Mouse (Mus musculus): ENCODE data around the gene 1700020L24Rik.

1700020L24Rik gene

DNA sequence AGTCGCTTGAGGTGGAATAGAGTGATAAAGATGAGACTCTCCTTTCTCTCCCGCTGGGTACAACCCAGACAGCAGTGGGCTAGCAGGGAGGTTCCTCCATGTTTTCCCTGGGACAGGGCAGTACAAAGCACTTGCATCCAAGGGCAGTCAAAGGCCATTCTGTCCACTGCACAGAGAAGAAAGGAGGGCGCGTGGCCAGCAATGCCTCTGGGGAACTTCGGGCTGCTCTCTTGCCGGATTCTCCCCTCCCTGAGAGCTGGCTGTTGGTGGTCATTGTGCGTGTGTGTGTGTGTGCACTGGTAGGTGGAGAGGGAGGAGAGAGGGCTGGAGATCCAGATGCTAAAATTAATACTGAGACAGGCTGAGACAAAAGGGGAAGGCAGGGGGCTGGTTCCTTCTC, 3.8 kb downstream of the 1700020L24Rik start:
- DNase-seq (ENCODE audit: low spot score): no peak

DNA sequence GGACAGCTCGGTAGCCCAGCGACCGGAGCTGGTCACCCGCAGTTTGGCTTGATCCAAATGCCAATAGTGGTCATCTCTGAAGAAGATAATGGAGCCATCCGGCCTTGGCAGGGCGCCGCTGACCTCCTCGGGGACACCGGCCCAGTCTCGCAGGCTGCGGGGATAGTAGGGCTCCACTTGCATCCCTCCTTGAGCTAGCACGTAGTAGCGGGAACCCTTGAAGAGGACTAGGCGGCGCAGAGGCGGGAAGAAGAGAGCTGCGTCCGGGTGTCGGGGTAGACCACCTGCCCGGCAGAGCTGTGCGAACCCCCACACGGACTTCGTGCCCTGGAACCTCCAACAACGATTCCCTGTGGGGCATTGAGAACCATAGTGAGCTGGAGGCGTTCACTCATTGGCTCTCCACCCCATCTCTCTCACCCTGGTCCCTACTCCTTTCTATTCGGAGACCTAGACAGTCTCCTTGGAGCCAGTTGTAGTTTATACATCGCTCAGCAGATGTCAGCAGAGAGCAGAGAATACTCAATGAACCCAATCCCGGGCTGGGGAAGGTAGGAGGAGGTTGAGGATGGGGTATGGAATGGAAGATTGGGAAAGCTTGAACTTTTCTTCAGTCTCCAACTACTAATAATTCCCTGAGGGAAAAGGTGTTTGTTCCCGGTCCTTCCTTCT, 5.3 kb downstream of the 1700020L24Rik start:
- DNase-seq (ENCODE audit: low spot score): peak; percentile 31

DNA sequence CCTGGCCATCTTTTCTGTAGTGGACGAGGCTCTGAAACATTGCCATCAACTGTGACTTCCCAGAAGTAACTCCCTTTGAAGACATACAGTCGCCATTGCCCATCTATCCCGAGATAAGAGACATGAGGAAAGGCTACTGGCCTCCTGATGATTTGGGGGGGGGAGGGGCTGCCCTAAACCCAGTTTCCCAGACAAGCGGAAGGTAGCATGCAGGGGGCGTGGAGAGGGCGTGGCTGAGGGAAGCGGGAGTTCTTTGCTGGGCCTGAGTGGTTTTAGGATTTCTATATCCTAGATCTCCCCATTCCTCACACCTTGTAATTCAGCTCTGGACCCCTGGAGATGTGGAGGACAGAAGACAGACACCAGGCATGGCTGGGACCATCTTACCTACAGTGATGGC, 6.3 kb downstream of the 1700020L24Rik start:
- DNase-seq (ENCODE audit: low spot score): no peak

DNA sequence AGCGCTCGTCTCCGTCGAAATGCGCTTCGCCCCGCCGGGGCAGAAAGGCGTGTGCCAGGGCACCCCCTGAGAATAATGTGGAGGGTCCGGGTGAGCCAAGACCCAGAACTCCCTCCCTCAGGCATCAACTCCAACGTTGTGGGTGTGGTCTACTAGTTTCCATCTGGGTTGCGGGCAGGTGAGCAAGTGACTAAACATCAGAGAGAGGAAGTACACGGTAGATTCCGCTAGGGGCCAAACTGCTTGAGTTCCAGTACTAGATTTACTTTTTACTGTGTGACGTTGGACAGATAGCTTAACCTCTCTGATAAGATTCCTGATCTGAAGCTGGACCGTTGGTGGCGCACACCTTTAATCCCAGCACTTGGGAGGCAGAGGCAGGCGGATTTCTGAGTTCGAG, 7.5 kb downstream of the 1700020L24Rik start:
- DNase-seq (ENCODE audit: low spot score): no peak

DNA sequence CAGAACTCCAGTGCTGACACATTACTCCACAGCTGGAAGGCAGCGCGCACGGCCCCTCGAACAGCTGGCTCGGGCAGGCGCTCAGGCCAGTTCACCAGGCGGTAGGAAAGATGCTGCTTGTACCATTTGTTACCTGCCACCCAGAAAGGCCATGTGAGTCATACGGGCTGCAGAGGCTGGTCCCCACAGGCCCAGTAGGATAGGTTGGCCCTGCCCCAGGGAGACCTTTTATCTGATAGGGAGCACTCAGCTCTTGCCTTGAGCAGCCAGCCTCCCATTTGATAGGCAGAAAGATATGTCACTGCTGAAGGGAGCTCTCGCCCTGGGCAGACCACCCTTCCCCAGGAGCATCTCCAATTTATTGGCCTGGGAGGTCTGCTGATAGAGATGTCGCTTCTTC, 10.1 kb downstream of the 1700020L24Rik start:
- DNase-seq (ENCODE audit: low spot score): no peak

DNA sequence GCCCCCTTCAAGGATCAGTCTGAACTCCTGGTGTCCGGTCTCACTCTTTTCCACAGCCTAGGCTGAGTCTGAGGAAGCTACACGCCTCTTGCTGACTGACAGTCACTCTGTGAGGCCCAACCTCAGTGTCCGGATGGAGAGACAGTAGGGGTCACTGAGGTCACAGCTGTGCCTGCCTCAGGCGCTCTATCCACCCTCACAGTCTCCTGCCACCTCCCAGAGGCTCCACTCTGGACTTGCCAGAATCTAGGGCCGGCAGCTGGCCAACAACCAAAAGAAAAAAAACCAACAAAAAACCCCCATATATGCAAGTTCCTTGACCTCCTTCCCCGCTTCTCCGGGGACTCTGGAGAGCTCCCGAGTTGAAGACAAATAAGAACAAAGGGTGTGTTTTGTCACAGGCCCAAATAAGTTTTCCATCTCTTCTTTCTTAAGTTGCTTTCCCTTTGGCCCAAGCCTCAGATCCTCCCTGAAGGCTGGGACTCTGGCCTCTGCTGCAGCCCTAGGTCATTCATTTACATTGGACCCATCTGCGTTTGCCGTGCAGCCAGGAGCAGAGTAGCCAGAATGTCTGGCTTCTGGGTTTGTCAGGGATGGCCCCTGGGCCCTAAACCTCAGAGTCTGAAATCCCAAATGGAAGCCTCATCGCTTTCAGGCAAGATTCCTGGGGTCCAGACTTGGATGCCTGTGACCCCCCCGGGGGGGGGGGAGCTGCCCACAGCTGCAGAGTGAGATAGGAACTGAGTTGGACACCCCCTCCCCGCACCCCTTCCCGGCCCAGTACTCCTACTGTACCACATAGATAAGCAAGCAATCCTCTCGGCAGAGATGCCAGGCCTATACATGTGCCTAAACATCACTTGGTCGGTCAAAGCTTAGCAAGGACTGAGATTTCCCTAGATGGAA, 10.8 kb downstream of the 1700020L24Rik start:
- DNase-seq (ENCODE audit: low spot score): no peak

DNA sequence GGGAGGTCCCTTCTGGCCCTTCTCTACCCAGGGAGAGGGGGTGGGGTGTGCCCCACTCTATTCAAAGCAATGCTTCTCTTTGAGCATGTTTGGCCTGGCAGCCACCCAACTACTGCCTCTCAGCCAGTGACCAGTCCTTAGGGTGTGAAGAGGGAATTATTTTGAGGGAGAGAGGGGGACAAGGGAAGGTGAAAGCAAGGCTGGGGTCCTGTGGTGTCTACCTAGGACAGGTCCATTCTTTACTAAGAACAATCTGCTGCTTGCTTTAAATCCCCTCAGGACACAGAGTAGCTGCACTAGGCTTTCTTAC, 11.4 kb downstream of the 1700020L24Rik start:
- no peak for DNase-seq (ENCODE audit: low spot score)

DNA sequence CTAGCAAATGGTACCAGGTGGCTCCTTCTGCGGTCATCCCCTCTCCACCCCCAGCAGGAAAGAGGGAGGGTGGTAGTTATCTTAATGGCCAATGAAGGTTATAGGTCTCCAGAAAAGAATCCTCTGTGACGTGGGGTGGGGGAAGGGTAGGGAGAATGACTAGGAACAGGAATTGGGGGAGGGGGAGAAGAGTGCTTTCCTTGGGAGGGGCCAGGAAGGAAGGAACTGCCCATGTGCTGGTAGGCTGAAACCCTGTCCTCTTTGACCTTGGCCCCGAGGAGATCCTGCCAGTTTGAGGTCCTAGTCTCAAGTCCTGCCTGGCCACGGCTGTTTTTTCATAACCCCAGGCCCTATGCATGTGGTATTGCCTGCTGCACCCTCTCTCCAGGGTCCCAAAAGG, 11.8 kb downstream of the 1700020L24Rik start:
- no peak for DNase-seq (ENCODE audit: low spot score)

DNA sequence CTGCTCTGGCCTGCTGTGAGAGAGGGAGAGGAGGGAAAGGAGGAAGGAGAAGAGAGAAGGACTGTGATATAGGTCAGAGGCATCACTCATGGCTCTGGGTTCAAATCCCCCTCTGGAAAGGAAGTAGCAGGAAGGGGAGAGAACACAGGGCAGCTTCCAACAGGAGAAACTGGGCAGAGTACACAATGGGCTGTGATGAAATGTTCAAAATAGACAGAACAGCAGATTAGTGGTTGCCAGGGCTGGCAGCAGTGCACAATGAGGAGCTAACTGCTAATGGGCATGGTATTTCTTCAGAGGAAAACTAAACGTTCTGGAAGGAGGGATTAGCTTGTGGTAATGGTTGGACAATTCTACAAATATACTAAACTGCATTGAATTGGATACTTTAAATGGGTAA, 13.1 kb downstream of the 1700020L24Rik start:
- no peak for DNase-seq (ENCODE audit: low spot score)

DNA sequence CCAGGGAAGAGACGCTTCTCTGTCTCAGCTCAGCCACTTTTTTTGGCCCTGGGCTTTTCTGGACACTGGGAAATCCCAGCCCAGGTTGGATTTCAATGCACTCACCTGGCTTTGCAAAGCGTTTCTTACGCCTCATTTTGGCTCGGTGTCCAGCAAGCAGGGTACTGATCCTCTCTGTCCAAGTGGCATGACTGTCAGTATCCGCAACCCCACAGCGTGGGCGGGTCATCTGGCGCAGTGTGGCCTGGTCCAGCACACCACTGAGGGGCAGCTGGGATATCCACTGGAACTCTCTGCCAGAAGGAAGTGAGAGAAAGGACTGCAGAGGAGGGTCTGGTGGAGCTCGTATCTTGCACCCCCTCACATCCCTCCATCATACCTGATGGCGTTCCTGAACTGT, 13.8 kb downstream of the 1700020L24Rik start:
- no peak for DNase-seq (ENCODE audit: low spot score)

DNA sequence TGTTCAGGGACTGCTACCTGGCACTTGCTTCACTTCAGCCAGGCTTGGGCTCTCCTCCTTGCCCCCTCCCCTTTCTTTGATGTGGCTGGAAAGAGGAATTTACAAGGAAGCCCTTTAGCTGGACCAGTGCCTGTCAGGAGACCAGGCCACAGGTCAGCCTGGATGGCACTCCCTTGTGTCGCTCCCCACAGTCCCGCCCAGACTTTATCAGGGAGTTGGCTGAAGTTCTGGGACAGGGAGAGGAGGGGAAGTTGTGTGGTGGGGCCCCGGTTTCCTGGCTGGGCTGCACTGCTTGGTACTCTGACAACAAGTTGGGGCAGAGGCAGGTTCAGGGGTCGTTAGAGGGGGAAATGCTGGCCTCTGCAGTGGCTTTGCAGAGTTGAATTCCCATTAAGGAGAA, 17.1 kb downstream of the 1700020L24Rik start:
- DNase-seq (ENCODE audit: low spot score): no peak

DNA sequence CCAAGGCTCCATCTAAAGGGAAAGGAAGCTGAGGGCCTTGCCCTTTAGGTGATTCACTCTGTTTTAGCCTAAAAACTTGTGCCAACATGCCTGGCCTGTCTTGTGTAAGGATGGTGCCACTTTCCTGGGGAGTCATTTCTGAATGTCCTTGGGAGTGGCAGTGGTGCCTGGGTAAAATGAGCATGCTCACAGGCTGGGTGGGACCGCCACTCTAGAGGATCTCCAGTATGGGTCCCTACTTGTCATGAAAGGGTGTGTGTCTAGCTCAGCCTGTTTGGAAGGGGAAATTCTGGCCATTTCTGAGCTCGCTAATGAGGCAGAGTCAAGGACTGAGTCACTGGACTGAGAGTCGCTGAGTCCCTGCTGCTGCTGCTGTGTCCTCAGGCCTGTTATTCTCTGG, 18.1 kb downstream of the 1700020L24Rik start:
- DNase-seq (ENCODE audit: low spot score): no peak

DNA sequence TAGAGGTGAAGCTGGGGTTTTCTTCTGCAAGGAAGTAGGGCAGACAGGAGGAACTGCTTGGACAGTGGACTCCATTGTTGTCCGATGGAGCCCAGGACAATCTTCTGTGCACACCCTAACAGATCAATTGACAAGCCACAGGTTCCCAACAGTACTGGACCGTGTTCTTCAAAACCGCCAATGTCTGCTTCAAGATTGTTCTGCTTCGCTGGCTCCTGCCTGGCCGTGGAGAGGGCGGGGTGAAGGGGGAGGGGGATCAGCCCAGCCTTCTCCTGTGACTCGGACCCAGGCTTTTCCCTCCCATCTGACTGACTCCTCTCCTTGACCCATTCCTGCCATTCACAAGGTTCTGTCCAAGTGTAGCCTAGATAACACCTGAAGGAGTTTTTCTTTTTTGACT, 19.8 kb downstream of the 1700020L24Rik start:
- DNase-seq (ENCODE audit: low spot score): no peak

DNA sequence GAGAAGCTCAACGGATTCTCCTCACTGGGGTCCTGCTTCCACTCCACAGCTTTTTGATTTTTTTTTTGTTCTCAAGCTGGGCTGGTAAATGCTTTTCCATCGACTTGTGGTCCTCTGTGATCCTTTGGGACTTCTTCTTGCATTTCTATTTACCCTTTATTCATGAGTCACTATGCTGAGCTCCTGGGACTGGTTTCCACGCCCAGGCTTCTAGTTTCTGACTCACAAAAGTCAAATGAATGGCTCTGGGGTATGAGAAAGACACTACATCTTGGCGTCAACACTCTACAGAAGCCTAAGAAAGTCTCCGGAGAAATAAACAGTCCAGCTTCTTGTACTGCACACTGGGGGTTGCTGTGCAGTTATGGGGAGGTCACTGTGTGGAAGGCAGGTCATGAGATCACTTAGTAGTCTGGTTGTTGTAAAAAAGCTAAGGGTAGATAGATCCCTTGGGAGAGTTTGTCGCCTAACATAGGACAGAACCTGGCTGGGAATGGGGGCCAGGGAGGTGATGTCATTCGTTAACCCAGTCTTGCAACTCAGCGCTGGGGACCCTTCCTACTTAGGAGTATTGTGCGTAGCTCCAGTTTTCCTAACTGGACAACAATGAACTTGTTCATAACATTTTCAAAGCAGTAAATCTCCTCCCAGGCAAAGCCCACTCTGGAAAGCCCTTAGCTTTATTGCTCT, 20.6 kb downstream of the 1700020L24Rik start:
- DNase-seq (ENCODE audit: low spot score): no peak

DNA sequence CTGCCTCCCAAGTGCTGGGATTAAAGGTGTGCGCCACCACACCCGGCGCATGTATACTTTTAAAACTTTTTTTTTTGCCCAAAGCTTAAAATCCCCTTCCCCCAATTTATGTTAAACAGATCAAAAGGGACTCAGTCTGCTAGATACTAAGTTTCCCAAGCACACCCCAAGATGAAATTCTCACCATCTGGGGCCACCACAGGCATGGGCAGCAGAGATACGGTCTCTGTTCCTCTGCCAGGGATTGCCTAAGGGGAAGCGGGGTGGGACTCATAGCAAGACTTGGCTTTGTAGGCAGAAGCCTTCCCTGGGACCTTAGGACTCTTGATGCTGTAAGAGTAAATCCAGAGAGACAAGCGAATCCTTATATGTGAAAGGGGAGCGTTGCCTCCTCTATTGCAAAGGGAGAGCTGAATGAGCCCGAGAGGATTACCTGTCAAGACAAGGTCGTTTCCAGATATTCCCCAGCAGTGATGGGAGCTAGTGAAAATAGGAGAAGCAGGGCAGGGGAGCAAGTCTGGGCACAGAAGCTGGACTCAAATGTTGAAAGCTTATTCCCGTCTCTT, 24.1 kb downstream of the 1700020L24Rik start:
- DNase-seq (ENCODE audit: low spot score): no peak

DNA sequence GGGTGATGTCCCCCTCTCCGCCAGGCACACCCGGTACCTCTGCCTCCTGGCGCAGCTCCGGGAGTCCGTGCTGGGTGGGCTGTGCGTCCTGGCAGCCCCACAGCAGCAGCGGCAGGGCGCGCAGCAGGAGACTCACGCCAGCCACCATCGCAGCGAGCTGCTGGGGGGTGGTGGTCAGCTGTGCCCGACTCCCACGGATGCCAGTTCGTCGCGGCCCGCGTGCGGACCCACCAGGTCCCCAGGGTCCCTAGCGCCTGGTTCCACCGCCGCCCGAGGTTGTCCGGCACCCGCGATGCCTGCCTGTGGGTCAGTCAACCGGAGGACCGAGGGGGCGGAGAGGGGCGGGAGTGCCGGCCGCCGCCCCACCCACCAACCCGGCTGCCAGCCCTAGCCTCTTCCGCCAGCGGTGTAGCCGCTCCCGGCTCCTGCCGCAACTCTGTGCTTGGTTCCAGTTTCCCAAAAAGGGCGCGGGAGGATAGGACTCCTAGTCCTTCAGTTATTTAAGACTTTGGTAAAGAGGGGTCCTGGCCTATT, 25.3 kb downstream of the 1700020L24Rik start, which contains the start of gene Mmp28:
Gene Mmp28 (minus strand): TSS at position 361 of the 534 bp plus-strand sequence.
- DNase-seq (ENCODE audit: low spot score): no peak

DNA sequence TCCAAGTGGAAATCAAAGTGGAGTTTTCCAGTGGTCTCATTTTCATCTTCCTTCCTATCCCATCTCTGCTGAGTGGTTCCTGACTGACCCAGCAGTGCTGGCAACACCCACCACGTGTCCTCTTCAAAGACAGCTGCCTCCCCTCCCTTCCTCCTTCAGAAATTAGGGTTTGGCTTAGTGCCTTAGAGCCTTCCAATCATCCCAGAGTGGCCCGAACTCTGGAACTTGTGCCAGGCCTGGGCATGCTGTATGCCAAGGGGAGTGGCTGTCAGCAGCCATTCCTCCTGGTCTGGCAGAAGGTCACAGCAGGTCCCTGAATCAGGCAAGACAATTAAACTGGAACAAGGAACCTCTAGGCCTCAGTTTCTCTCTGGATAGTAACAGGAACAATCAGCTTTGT, 28.5 kb downstream of the 1700020L24Rik start:
- peak; percentile 35 for DNase-seq (ENCODE audit: low spot score)

DNA sequence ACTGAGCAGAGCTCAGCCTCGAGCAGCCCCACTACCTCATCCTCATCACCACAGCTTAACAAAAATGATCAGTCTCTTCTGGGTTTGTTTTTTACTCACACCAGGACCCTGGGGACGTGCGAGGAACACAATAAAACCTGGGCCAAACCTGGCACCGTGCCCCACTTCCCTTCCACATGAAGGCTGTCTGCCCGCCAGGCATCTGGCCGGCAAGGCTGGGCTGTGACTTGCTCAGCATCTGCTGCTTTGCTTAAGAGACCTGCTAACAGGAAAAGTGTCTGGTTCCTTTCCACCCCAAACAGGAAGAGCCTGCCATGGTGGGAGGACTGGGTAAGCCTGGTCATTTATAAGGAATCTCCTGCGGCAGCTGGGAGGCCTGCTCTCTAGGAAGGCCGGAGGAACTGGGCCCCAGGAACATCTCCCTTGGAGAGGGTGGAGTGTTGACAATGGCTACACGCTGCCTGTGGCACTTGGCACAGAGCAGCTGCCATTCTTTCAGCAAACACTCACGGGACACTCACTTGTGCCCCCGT, 29.7 kb downstream of the 1700020L24Rik start:
- DNase-seq (ENCODE audit: low spot score): no peak

DNA sequence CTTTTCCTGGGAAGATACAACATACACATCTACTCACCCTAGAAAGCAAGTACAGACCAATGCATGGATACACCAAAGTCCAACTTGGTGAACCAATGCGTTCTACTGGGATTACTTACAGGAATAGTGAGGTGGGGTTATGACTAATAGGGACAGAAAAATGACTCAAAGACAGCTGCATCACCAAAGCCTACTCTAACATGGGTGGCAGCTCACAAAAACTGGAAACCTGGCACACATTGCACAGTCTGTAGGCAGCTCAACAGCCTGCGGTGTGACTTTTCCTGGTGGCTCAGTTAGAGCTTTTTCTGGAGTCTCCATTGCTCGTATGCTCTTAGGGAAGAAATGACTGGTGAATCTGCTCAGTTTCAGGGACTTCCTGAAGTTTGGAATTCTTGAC, 31.3 kb downstream of the 1700020L24Rik start:
- DNase-seq (ENCODE audit: low spot score): no peak

DNA sequence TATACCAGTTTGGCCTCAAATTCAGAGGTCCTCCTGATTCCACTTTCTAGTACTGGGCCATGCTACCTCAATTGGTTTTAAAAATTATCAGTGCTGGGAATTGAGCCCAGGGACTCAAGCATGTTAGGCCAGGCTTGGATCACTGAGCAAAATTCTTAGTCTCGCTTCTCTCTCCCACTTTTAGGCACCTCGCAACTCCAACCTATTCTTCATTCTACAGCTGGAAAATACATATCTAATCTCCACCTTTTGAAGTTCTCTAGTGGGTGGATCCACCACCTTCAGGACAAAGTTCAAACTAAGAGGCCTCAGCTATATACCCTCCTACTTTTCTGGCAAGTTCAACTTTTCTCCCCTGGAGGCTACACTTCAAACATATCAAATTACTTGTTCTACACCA, 34.3 kb downstream of the 1700020L24Rik start:
- DNase-seq (ENCODE audit: low spot score): no peak

DNA sequence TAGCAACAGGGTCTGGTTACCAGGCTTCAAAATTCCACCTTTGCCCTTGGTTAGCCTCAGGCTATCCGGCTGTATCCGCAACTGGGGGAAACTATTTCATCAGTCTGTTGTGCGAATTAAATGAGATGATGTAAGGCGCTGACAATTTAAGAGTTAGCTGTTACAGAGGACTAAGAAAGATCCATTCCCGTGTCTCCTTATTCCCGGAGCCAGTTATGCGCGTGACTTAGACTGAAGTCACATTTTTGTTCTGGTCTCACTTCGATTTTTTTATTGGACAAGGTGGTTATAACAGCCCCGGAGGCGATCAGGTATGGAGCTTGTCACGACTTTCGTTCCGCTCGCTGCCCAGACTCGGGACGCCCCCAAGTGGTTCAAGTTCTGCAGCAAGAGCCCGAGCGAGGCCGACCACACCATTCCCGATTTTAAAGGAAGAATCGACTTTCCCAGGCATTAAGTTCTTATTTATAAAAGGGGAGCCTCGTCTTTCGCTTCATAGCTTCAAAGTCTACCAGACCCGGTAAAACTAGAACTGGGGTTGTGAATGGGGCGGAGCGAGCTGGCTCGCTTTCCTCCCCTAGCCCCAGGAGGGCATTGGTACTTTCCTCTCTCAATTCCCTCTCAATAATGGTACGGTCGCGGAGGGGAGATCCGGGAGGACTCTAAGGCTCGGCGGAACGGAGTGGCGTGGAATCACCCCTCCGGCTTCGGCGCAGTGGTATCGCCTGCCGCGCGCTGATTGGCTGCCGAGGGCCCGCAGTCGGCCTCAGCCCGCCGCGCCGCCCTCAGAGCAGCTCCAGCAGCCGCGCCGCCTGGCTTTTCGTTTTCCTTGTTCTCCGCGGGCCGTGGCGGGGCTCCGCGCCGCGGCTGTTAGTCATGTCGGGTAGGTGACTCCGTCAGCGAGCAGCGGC, 35.1 kb downstream of the 1700020L24Rik start, which contains the start of gene Taf15:
Gene Taf15 (plus strand): TSS at position 763 of the 911 bp plus-strand sequence.
- DNase-seq (ENCODE audit: low spot score): peak; percentile 96

Measured in ovary, adult 18-20 months (tissue).